ENCODE assay signal across 12 mouse cellular contexts in genomic region chr9:56504511-56504910, GRCm38 (mm10).
DNase-seq lines count a peak whose midpoint lies in the region; ATAC-seq and TF ChIP-seq lines count a peak whose summit lies in the region.
"Had no signal": no experiment of that assay in that cellular context is flagged by ENCODE, and none has a peak within 500 bp of the region (broad histone marks: within the 10 kb centered on the region; RNA-seq: fewer than 3 reads in every experiment).

No protein-coding gene starts in this region.

- no peak for ATAC-seq in heart, embryonic 13.5 days (ENCODE audit: extremely low read depth, insufficient number of reproducible peaks, low FRiP score, low TSS enrichment)
- ATAC-seq in liver, embryonic 11.5 days (replicated peaks; ENCODE audit: low FRiP score) = no peak
- no peak for ATAC-seq in embryonic facial prominence, embryonic 15.5 days (ENCODE audit: insufficient number of reproducible peaks, low FRiP score, low TSS enrichment, low read depth)
- ATAC-seq in liver, postnatal 0 days = no peak
- ATAC-seq: midbrain, embryonic 16.5 days had no signal

- no peaks in the 10 kb centered on the region for H3K27me3 ChIP-seq in heart, embryonic 13.5 days (replicated peaks)
- no peaks in the 10 kb centered on the region for H3K27me3 ChIP-seq in liver, embryonic 11.5 days (replicated peaks; ENCODE audit: control insufficient read depth, insufficient read depth, low read length)
- no peaks in the 10 kb centered on the region for H3K27me3 ChIP-seq in embryonic facial prominence, embryonic 15.5 days
- no peaks in the 10 kb centered on the region for H3K27me3 ChIP-seq in liver, postnatal 0 days (ENCODE audit: insufficient read depth, low read length)

- H3K36me3 ChIP-seq in heart, embryonic 13.5 days = no peaks in the 10 kb centered on the region
- no peaks in the 10 kb centered on the region for H3K36me3 ChIP-seq in liver, embryonic 11.5 days (ENCODE audit: control insufficient read depth, insufficient read depth, low read length)
- H3K36me3 ChIP-seq in embryonic facial prominence, embryonic 15.5 days = no peaks in the 10 kb centered on the region
- H3K36me3 ChIP-seq in liver, postnatal 0 days (replicated peaks; ENCODE audit: insufficient read depth, low read length) = no peaks in the 10 kb centered on the region

- 57% methylated on average over 5 of the region's 5 CpGs for WGBS in heart, embryonic 13.5 days
- 53% methylated on average over 5 of the region's 5 CpGs for WGBS in liver, embryonic 11.5 days
- 37% methylated on average over 5 of the region's 5 CpGs for WGBS in embryonic facial prominence, embryonic 15.5 days
- 53% methylated on average over 5 of the region's 5 CpGs for WGBS in liver, postnatal 0 days (ENCODE audit: insufficient replicate concordance)

- no peaks in the 10 kb centered on the region for H3K9me3 ChIP-seq in heart, embryonic 13.5 days
- H3K9me3 ChIP-seq in liver, embryonic 11.5 days (ENCODE audit: control insufficient read depth, low read length) = no peaks in the 10 kb centered on the region
- no peaks in the 10 kb centered on the region for H3K9me3 ChIP-seq in embryonic facial prominence, embryonic 15.5 days (replicated peaks)
- no peaks in the 10 kb centered on the region for H3K9me3 ChIP-seq in liver, postnatal 0 days (ENCODE audit: low read length)

- H3K27ac ChIP-seq in heart, embryonic 13.5 days (replicated peaks) = peak overlapping the region; percentile 100
- H3K27ac ChIP-seq in liver, embryonic 11.5 days (ENCODE audit: low read depth, low read length) = peak overlapping the region; percentile 38; the same call in 1 of the 2 replicates
- H3K27ac ChIP-seq in embryonic facial prominence, embryonic 15.5 days (replicated peaks) = peak overlapping the region; percentile 99
- peak overlapping the region; percentile 51 for H3K27ac ChIP-seq in liver, postnatal 0 days (ENCODE audit: low read depth)

- no peak for TF ChIP-seq EP300 in liver, postnatal 0 days (IDR thresholded peaks at IDR 0.05; ENCODE audit: low read depth)

- H3K4me2 ChIP-seq in heart, embryonic 13.5 days = no peak overlapping the region
- no peak overlapping the region for H3K4me2 ChIP-seq in liver, embryonic 11.5 days
- no peak overlapping the region for H3K4me2 ChIP-seq in embryonic facial prominence, embryonic 15.5 days (replicated peaks)
- H3K4me2 ChIP-seq in liver, postnatal 0 days (ENCODE audit: low read depth, low read length) = no peak overlapping the region
- H3K4me2 ChIP-seq: hindbrain, embryonic 14.5 days had no signal

- no peak for DNase-seq in heart, postnatal 4 days
- DNase-seq in liver, embryonic 11.5 days (ENCODE audit: low spot score) = no peak
- DNase-seq in liver = no peak
- DNase-seq in liver, postnatal 0 days = no peak
- no peak for DNase-seq in layer of hippocampus, postnatal 36 days
- DNase-seq: cerebellum, postnatal 25 days; right cerebral cortex, postnatal 25 days had no signal

- no peak overlapping the region for H3K9ac ChIP-seq in heart, embryonic 13.5 days
- H3K9ac ChIP-seq in liver, embryonic 11.5 days (ENCODE audit: low read depth, low read length) = no peak overlapping the region
- no peak overlapping the region for H3K9ac ChIP-seq in embryonic facial prominence, embryonic 15.5 days
- no peak overlapping the region for H3K9ac ChIP-seq in liver, postnatal 0 days (replicated peaks)

- no peak for TF ChIP-seq CTCF in liver, postnatal 0 days (IDR thresholded peaks at IDR 0.05; ENCODE audit: low read depth)

- H3K4me1 ChIP-seq in heart, embryonic 13.5 days = peaks cover 90% of the 10 kb centered on the region
- H3K4me1 ChIP-seq in liver, embryonic 11.5 days (replicated peaks; ENCODE audit: control insufficient read depth, insufficient read depth, low read length) = peaks cover 26% of the 10 kb centered on the region
- peaks cover 66% of the 10 kb centered on the region for H3K4me1 ChIP-seq in embryonic facial prominence, embryonic 15.5 days
- peaks cover 36% of the 10 kb centered on the region for H3K4me1 ChIP-seq in liver, postnatal 0 days (ENCODE audit: insufficient read depth)

- H3K4me3 ChIP-seq in heart, embryonic 13.5 days = no peak overlapping the region
- no peak overlapping the region for H3K4me3 ChIP-seq in liver, embryonic 11.5 days (ENCODE audit: low read depth, low read length)
- H3K4me3 ChIP-seq in embryonic facial prominence, embryonic 15.5 days (replicated peaks) = no peak overlapping the region
- no peak overlapping the region for H3K4me3 ChIP-seq in liver, postnatal 0 days (ENCODE audit: low read depth, low read length)
- H3K4me3 ChIP-seq: erythroblast, embryonic 14.5 days had no signal

Comparison
In these comparisons a context has a peak if more than half of its experiments do, and no peak if none do; other contexts are left out.
1. H3K27ac ChIP-seq: peak in every context shown above with its lines; median percentile 100 in heart, embryonic 13.5 days; 99 in embryonic facial prominence, embryonic 15.5 days; 51 in liver, postnatal 0 days; 38 in liver, embryonic 11.5 days.